Mouse (Mus musculus): ENCODE results near the gene Adipor1. TPM values are rescaled to one million over a fixed set of nuclear protein-coding genes. Genes with fewer than 3 reads are reported as not detected.

Adipor1 gene
- polyA plus RNA-seq, 1 experiment = 113 TPM

DNA sequence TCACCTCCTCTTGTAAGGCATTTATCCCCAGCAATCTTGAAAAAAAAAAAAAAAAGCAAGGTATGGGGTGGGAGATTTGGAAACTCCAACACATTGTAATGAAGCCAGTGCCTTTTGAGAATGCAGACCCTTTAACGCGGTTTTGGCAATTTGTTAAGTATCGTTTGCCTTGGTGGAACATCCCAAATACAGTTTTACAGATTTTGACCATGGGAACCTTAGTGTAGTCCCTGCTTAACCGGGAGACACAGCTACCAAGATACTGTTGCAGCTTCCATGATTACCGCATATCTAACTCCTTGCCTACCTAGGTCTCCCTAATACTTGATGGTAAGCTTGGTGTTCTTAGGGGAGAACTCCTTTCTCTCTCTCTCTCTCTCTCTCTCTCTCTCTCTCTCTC is 40.9 kb downstream of the Adipor1 start:
- peaks cover 7% of the 10 kb centered on the region; the same call in 1 of the 2 replicates for H3K4me1 ChIP-seq (ENCODE audit: control insufficient read depth, insufficient read depth, low read length)
- TF ChIP-seq CTCF (conservative IDR thresholded peaks at IDR 0.05; ENCODE audit: insufficient read depth, insufficient read length, low read depth, low read length) = no peak
- TF ChIP-seq POLR2A (IDR thresholded peaks at IDR 0.05; ENCODE audit: low read depth, low read length) = no peak
- H3K27me3 ChIP-seq (replicated peaks; ENCODE audit: control insufficient read depth, insufficient read depth, low read length) = no peaks in the 10 kb centered on the region
- no peak for DNase-seq
- no peak overlapping the region for H3K27ac ChIP-seq (ENCODE audit: insufficient read depth, low read depth, low read length)
- H3K36me3 ChIP-seq (ENCODE audit: control insufficient read depth, insufficient read depth, low read length) = no peaks in the 10 kb centered on the region
- peak overlapping the region; percentile 90; the same call in 1 of the 2 replicates for H3K4me3 ChIP-seq (ENCODE audit: insufficient read depth, low read depth, low read length)
- 15% methylated on average over 5 of the region's 5 CpGs for WGBS

DNA sequence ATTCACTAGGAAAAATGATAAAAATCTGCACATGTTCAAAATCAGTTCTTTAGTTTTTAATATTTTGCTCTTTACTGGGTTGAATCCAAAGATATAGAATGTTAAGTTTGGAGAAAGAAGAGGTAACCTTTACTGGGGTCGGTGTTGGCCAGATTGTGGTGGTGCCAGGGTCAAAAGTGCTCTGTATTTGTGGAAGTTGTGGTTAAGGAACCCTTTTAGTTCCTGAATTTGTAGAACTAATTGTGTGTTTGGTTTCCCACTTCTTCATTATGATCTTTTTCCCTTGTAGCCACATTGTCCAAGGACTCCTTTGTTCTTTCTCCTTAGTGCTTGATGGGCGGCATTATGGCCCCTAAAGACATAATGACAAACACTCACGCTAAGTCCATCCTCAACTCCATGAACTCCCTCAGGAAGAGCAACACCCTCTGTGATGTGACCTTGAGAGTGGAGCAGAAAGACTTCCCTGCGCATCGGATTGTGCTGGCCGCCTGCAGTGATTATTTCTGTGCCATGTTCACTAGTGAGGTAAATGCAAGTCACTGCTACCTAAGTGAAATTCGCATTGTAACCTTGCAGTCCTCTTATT is 43.1 kb downstream of the Adipor1 start:
- 88% methylated on average over 7 of the region's 7 CpGs for WGBS
- TF ChIP-seq CTCF (conservative IDR thresholded peaks at IDR 0.05; ENCODE audit: insufficient read depth, insufficient read length, low read depth, low read length) (no peak), POLR2A (IDR thresholded peaks at IDR 0.05; ENCODE audit: low read depth, low read length) (no peak)
- Histone ChIP-seq H3K4me3 (ENCODE audit: insufficient read depth, low read depth, low read length) (no peak overlapping the region), H3K4me1 (ENCODE audit: control insufficient read depth, insufficient read depth, low read length) (peaks cover 7% of the 10 kb centered on the region; the same call in 1 of the 2 replicates), H3K36me3 (ENCODE audit: control insufficient read depth, insufficient read depth, low read length) (no peaks in the 10 kb centered on the region; the same call in 1 of the 2 replicates), H3K27ac (ENCODE audit: insufficient read depth, low read depth, low read length) (no peak overlapping the region), H3K27me3 (replicated peaks; ENCODE audit: control insufficient read depth, insufficient read depth, low read length) (no peaks in the 10 kb centered on the region)
- DNase-seq = no peak

DNA sequence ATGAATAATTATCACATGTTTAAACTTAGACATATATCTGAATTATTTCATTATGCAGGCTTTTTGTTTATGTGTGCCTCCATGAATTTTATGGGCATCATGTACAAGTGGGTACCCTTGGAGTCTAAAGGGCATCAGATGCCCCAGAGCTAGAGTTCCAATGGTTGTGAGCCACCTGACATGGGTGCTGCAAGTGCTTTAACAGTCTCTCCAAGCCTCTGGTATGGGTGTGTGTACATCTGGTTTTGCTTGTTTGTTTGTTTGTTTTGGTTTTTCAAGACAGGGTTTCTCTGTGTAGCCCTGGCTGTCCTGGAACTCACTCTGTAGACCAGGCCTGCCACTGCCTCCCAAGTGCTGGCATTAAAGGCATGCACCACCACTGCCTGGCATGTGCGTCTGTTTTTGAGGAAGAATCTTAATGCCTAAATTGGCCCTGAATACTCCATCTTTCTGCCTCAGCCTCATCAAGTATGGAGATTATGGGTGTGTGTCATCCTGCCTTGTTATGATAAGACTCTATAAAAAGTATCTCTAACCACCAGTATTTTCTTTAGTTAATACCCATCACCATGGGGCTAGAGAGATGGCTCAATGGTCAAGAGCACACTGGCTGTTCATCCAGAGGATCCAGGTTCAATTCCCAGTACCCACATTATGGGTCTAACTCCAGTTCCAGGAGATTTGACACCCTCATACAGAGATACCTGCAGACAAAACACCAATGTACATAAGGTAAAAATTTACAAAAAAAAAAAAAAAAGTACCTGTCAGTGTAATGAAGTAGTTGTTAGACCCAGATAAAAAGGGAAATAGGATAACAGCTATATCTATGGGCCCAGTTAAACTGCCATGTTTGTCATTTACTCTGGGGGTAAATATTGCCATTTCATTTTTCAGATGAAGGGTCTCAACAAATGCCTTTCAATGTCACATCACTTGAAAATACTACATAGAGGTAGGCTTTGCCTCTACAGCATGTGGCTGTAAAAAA is 45.4 kb downstream of the Adipor1 start:
- H3K4me1 ChIP-seq (ENCODE audit: control insufficient read depth, insufficient read depth, low read length) = peaks cover 3% of the 10 kb centered on the region; the same call in 1 of the 2 replicates
- no peak overlapping the region for H3K27ac ChIP-seq (ENCODE audit: insufficient read depth, low read depth, low read length)
- peaks cover 3% of the 10 kb centered on the region; the same call in 1 of the 2 replicates for H3K36me3 ChIP-seq (ENCODE audit: control insufficient read depth, insufficient read depth, low read length)
- H3K4me3 ChIP-seq (ENCODE audit: insufficient read depth, low read depth, low read length) = no peak overlapping the region
- DNase-seq = no peak
- 93% methylated on average over 1 of the region's 1 CpGs for whole genome bisulfite sequencing
- H3K27me3 ChIP-seq (replicated peaks; ENCODE audit: control insufficient read depth, insufficient read depth, low read length) = no peaks in the 10 kb centered on the region
- TF ChIP-seq POLR2A (IDR thresholded peaks at IDR 0.05; ENCODE audit: low read depth, low read length) = no peak
- TF ChIP-seq CTCF (conservative IDR thresholded peaks at IDR 0.05; ENCODE audit: insufficient read depth, insufficient read length, low read depth, low read length) = no peak

Other genes starting within 250 kb of the Adipor1 start
- 0.56 TPM in 2 replicates for gene Chil1, start 233.2 kb upstream of the Adipor1 start, polyA plus RNA-seq (2012; rRNA removed)
- gene Mybph, start 221.9 kb upstream of the Adipor1 start, polyA plus RNA-seq (2012; rRNA removed) = 0.12 and 0.89 TPM in 2 replicates
- 13.5 and 16.6 TPM in 2 replicates for gene Adora1, start 179.9 kb upstream of the Adipor1 start, polyA plus RNA-seq (2012; rRNA removed)
- 0.09 TPM in 1 of 2 replicates, not detected in the other for gene Myog, start 125.4 kb upstream of the Adipor1 start, polyA plus RNA-seq (2012; rRNA removed)
- gene Ppfia4, start 82.5 kb upstream of the Adipor1 start, polyA plus RNA-seq (2012; rRNA removed) = 3.6 and 4.2 TPM in 2 replicates
- 84.0 and 100 TPM in 2 replicates for gene Tmem183a, start 53.4 kb upstream of the Adipor1 start, polyA plus RNA-seq (2012; rRNA removed)
- 0.06 TPM in 1 of 2 replicates, not detected in the other for gene 4933406M09Rik, start 29.4 kb upstream of the Adipor1 start, polyA plus RNA-seq (2012; rRNA removed)
- 41.9 and 56.8 TPM in 2 replicates for gene Cyb5r1, start 9.8 kb upstream of the Adipor1 start, polyA plus RNA-seq (2012; rRNA removed)
- gene Klhl12, start 40.2 kb downstream of the Adipor1 start, polyA plus RNA-seq (2012; rRNA removed) = 8.1 and 9.6 TPM in 2 replicates
- 16.1 and 17.9 TPM in 2 replicates for gene Rabif, start 79.3 kb downstream of the Adipor1 start, polyA plus RNA-seq (2012; rRNA removed)
- 0.11 TPM in 1 of 2 replicates, not detected in the other for gene Mgat4e, start 134.3 kb downstream of the Adipor1 start, polyA plus RNA-seq (2012; rRNA removed)
- 6.1 and 6.2 TPM in 2 replicates for gene Kdm5b, start 144.8 kb downstream of the Adipor1 start, polyA plus RNA-seq (2012; rRNA removed)
- gene Syt2, start 231.3 kb downstream of the Adipor1 start, polyA plus RNA-seq (2012; rRNA removed) = 0.10 and 1.1 TPM in 2 replicates